Mouse (Mus musculus) MN1 (cell line): Measurements from ENCODE around the gene Lpp.

Experiments
- DNase-seq: peaks from one replicate; pipeline ENCODE4 v3.0.0-alpha.2; 2016; ENCODE audit warnings: low spot score

Lpp gene

GRCm38 (mm10) chr16:24435115-24435553 lies 41.8 kb downstream of the Lpp start:
- no peak for DNase-seq

- DNase-seq: no peak
Measured at GRCm38 (mm10) chr16:24438438-24438837, 45.1 kb downstream of the Lpp start.

- no peak for DNase-seq
Measured at GRCm38 (mm10) chr16:24441338-24441737, 48.0 kb downstream of the Lpp start.

GRCm38 (mm10) chr16:24442500-24443122 lies 49.3 kb downstream of the Lpp start:
- no peak for DNase-seq

GRCm38 (mm10) chr16:24443123-24443515 lies 49.8 kb downstream of the Lpp start:
- DNase-seq: no peak

- no peak for DNase-seq
Measured at GRCm38 (mm10) chr16:24443555-24443954, 50.2 kb downstream of the Lpp start.

GRCm38 (mm10) chr16:24444818-24445217 lies 51.5 kb downstream of the Lpp start:
- no peak for DNase-seq

- DNase-seq: no peak
Measured at GRCm38 (mm10) chr16:24445473-24445872, 52.2 kb downstream of the Lpp start.

- DNase-seq: no peak
Measured at GRCm38 (mm10) chr16:24446449-24446848, 53.1 kb downstream of the Lpp start.

- DNase-seq: no peak
Measured at GRCm38 (mm10) chr16:24447666-24448492, 54.6 kb downstream of the Lpp start.

- no peak for DNase-seq
Measured at GRCm38 (mm10) chr16:24448493-24448845, 55.2 kb downstream of the Lpp start.

GRCm38 (mm10) chr16:24449806-24450205 lies 56.5 kb downstream of the Lpp start:
- DNase-seq: no peak

GRCm38 (mm10) chr16:24450256-24450655 lies 56.9 kb downstream of the Lpp start:
- no peak for DNase-seq

- DNase-seq: no peak
Measured at GRCm38 (mm10) chr16:24451123-24451522, 57.8 kb downstream of the Lpp start.

GRCm38 (mm10) chr16:24453536-24453935 lies 60.2 kb downstream of the Lpp start:
- DNase-seq: no peak

- DNase-seq: no peak
Measured at GRCm38 (mm10) chr16:24454493-24454892, 61.2 kb downstream of the Lpp start.

- DNase-seq: no peak
Measured at GRCm38 (mm10) chr16:24455361-24455855, 62.1 kb downstream of the Lpp start.

- DNase-seq: no peak
Measured at GRCm38 (mm10) chr16:24463842-24464241, 70.5 kb downstream of the Lpp start.

GRCm38 (mm10) chr16:24464436-24464835 lies 71.1 kb downstream of the Lpp start:
- DNase-seq: no peak

- no peak for DNase-seq
Measured at GRCm38 (mm10) chr16:24465633-24466032, 72.3 kb downstream of the Lpp start.

- DNase-seq: no peak
Measured at GRCm38 (mm10) chr16:24467544-24468290, 74.4 kb downstream of the Lpp start.

GRCm38 (mm10) chr16:24469313-24469712 lies 76.0 kb downstream of the Lpp start:
- no peak for DNase-seq

- no peak for DNase-seq
Measured at GRCm38 (mm10) chr16:24470601-24471000, 77.3 kb downstream of the Lpp start.
